ENCODE assay signal across 14 mouse cellular contexts in genomic region chr4:54756441-54756840, GRCm38 (mm10).
"Had no signal": no experiment of that assay in that cellular context is flagged by ENCODE, and none has a peak within 500 bp of the region (broad histone marks: within the 10 kb centered on the region; RNA-seq: fewer than 3 reads in every experiment).

No protein-coding gene starts in this region.

- ATAC-seq: lung, postnatal 0 days; midbrain, embryonic 13.5 days; midbrain, embryonic 15.5 days had no signal

- DNase-seq: lung, adult 2 months; lung, postnatal 14 days; lung, postnatal 36 days; retina, postnatal 1 day; right cerebral cortex, adult 18-20 months; right cerebral cortex, postnatal 25 days; right cerebral cortex, postnatal 4 days; spleen, adult 18-20 months; thymus, adult 18-20 months; thymus, postnatal 14 days; thymus, postnatal 36 days had no signal
